Mouse (Mus musculus) lung, postnatal 0 days (tissue): Measurements from ENCODE around the gene Ptprq.

Source experiments
- CTCF ChIP-seq: IDR thresholded peaks from 2 replicates; pipeline ENCODE4 v1.5.1; 2016; ENCODE audit warnings: antibody characterized with exemption, mild to moderate bottlenecking
- EP300 ChIP-seq: IDR thresholded peaks from 2 replicates; pipeline ENCODE4 v1.6.1; 2016; ENCODE audit warnings: antibody characterized with exemption, mild to moderate bottlenecking, control low read depth

DNA sequence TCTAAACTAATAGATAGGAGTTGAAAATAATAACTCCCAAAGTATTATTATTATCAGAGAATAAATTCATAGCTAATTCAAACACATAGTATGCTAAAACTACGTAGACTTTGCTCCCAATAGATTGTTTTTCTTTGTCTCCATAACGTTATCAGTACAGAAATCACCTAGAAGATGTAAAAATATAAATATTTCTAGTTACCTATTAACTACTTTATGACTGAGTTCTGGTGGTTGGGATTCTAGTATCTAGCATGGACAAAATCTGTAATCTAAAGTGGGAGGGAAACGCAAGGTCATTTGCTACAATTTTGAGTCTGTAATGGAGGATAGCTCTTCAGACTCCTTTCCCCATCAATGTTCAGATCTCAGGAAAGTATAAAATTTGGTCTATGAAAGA, 18.9 kb downstream of the Ptprq start:
- TF ChIP-seq EP300 (no peak), CTCF (no peak)
